Mouse (Mus musculus): ENCODE measurements around the gene Aqp5. TPM values are rescaled to one million over a fixed set of nuclear protein-coding genes. Genes with fewer than 3 reads are reported as not detected.

Gene Aqp5
- polyA plus RNA-seq, 1 experiment from 2014 or later: not detected

- 61% methylated on average over 17 of the region's 17 CpGs for WGBS (ENCODE audit: insufficient replicate concordance)
Measured at GRCm38 (mm10) chr15:99599245-99600070, 8.9 kb downstream of the Aqp5 start.

GRCm38 (mm10) chr15:99600986-99601822, 10.6 kb downstream of the Aqp5 start, which contains the start of gene Aqp6:
TSS of gene Aqp6 (plus strand) at chr15:99601400.
- TF ChIP-seq EP300 (IDR thresholded peaks at IDR 0.05; ENCODE audit: low read depth) (no peak), CTCF (IDR thresholded peaks at IDR 0.05; ENCODE audit: low read depth) (no peak)
- Histone ChIP-seq H3K36me3 (replicated peaks; ENCODE audit: insufficient read depth, low read length) (no peaks in the 10 kb centered on the region), H3K27me3 (ENCODE audit: insufficient read depth, low read length) (peaks cover 29% of the 10 kb centered on the region), H3K4me2 (ENCODE audit: low read depth, low read length) (no peak within 1 kb of the TSS), H3K9ac (replicated peaks) (no peak within 1 kb of the TSS), H3K4me3 (ENCODE audit: low read depth, low read length) (no peak within 1 kb of the TSS), H3K9me3 (ENCODE audit: low read length) (no peaks in the 10 kb centered on the region), H3K4me1 (ENCODE audit: insufficient read depth) (no peaks in the 10 kb centered on the region), H3K27ac (ENCODE audit: low read depth) (no peak within 1 kb of the TSS)
- DNase-seq (no peak), ATAC-seq (no peak)
- 63% methylated on average over 22 of the region's 22 CpGs for WGBS (ENCODE audit: insufficient replicate concordance)

More at GRCm38 (mm10) chr15:99599245-99600070, 8.9 kb downstream of the Aqp5 start:
- Histone ChIP-seq H3K4me2 (ENCODE audit: low read depth, low read length) (no peak overlapping the region), H3K36me3 (replicated peaks; ENCODE audit: insufficient read depth, low read length) (no peaks in the 10 kb centered on the region), H3K27ac (ENCODE audit: low read depth) (no peak overlapping the region), H3K4me3 (ENCODE audit: low read depth, low read length) (no peak overlapping the region), H3K9ac (replicated peaks) (no peak overlapping the region), H3K27me3 (ENCODE audit: insufficient read depth, low read length) (peaks cover 42% of the 10 kb centered on the region), H3K9me3 (ENCODE audit: low read length) (no peaks in the 10 kb centered on the region), H3K4me1 (ENCODE audit: insufficient read depth) (no peaks in the 10 kb centered on the region)
- DNase-seq: no peak
- TF ChIP-seq CTCF (IDR thresholded peaks at IDR 0.05; ENCODE audit: low read depth): no peak
- no peak for TF ChIP-seq EP300 (IDR thresholded peaks at IDR 0.05; ENCODE audit: low read depth)
- no peak for ATAC-seq

GRCm38 (mm10) chr15:99601823-99602120, 11.2 kb downstream of the Aqp5 start:
- H3K4me3 ChIP-seq (ENCODE audit: low read depth, low read length): no peak overlapping the region
- H3K36me3 ChIP-seq (replicated peaks; ENCODE audit: insufficient read depth, low read length): no peaks in the 10 kb centered on the region
- H3K9ac ChIP-seq (replicated peaks): no peak overlapping the region
- no peak for DNase-seq
- 41% methylated on average over 5 of the region's 5 CpGs for WGBS (ENCODE audit: insufficient replicate concordance)
- H3K4me2 ChIP-seq (ENCODE audit: low read depth, low read length): no peak overlapping the region
- no peak overlapping the region for H3K27ac ChIP-seq (ENCODE audit: low read depth)
- no peak for ATAC-seq
- H3K27me3 ChIP-seq (ENCODE audit: insufficient read depth, low read length): peaks cover 31% of the 10 kb centered on the region
- no peaks in the 10 kb centered on the region for H3K4me1 ChIP-seq (ENCODE audit: insufficient read depth)
- H3K9me3 ChIP-seq (ENCODE audit: low read length): no peaks in the 10 kb centered on the region
- TF ChIP-seq EP300 (IDR thresholded peaks at IDR 0.05; ENCODE audit: low read depth) (no peak), CTCF (IDR thresholded peaks at IDR 0.05; ENCODE audit: low read depth) (no peak)

- peaks cover 28% of the 10 kb centered on the region for H3K27me3 ChIP-seq (ENCODE audit: insufficient read depth, low read length)
- TF ChIP-seq CTCF (IDR thresholded peaks at IDR 0.05; ENCODE audit: low read depth) (no peak), EP300 (IDR thresholded peaks at IDR 0.05; ENCODE audit: low read depth) (no peak)
- H3K4me3 ChIP-seq (ENCODE audit: low read depth, low read length): no peak overlapping the region
- WGBS (ENCODE audit: insufficient replicate concordance): 75% methylated on average over 17 of the region's 17 CpGs
- ATAC-seq: no peak
- H3K9ac ChIP-seq (replicated peaks): no peak overlapping the region
- DNase-seq: no peak
- no peaks in the 10 kb centered on the region for H3K9me3 ChIP-seq (ENCODE audit: low read length)
- no peaks in the 10 kb centered on the region for H3K36me3 ChIP-seq (replicated peaks; ENCODE audit: insufficient read depth, low read length)
- H3K4me1 ChIP-seq (ENCODE audit: insufficient read depth): no peaks in the 10 kb centered on the region
- no peak overlapping the region for H3K27ac ChIP-seq (ENCODE audit: low read depth)
- H3K4me2 ChIP-seq (ENCODE audit: low read depth, low read length): no peak overlapping the region
Measured at GRCm38 (mm10) chr15:99602206-99602820, 11.7 kb downstream of the Aqp5 start.

GRCm38 (mm10) chr15:99603216-99603615, 12.6 kb downstream of the Aqp5 start:
- no peak for TF ChIP-seq EP300 (IDR thresholded peaks at IDR 0.05; ENCODE audit: low read depth)
- TF ChIP-seq CTCF (IDR thresholded peaks at IDR 0.05; ENCODE audit: low read depth): no peak
- whole genome bisulfite sequencing (ENCODE audit: insufficient replicate concordance): 75% methylated on average over 7 of the region's 7 CpGs
- no peaks in the 10 kb centered on the region for H3K36me3 ChIP-seq (replicated peaks; ENCODE audit: insufficient read depth, low read length)
- DNase-seq: no peak
- H3K9ac ChIP-seq (replicated peaks): no peak overlapping the region
- H3K4me3 ChIP-seq (ENCODE audit: low read depth, low read length): no peak overlapping the region
- H3K4me1 ChIP-seq (ENCODE audit: insufficient read depth): peaks cover 1% of the 10 kb centered on the region; the same call in 1 of the 2 replicates
- H3K27me3 ChIP-seq (ENCODE audit: insufficient read depth, low read length): peaks cover 22% of the 10 kb centered on the region
- H3K27ac ChIP-seq (ENCODE audit: low read depth): no peak overlapping the region
- H3K4me2 ChIP-seq (ENCODE audit: low read depth, low read length): no peak overlapping the region
- H3K9me3 ChIP-seq (ENCODE audit: low read length): no peaks in the 10 kb centered on the region
- ATAC-seq: no peak

GRCm38 (mm10) chr15:99605595-99605994, 15.0 kb downstream of the Aqp5 start:
- Histone ChIP-seq H3K9me3 (ENCODE audit: low read length) (no peaks in the 10 kb centered on the region), H3K27ac (ENCODE audit: low read depth) (no peak overlapping the region), H3K9ac (replicated peaks) (no peak overlapping the region), H3K36me3 (replicated peaks; ENCODE audit: insufficient read depth, low read length) (no peaks in the 10 kb centered on the region), H3K4me3 (ENCODE audit: low read depth, low read length) (no peak overlapping the region), H3K4me2 (ENCODE audit: low read depth, low read length) (no peak overlapping the region), H3K4me1 (ENCODE audit: insufficient read depth) (peaks cover 10% of the 10 kb centered on the region), H3K27me3 (ENCODE audit: insufficient read depth, low read length) (peaks cover 6% of the 10 kb centered on the region; the same call in 1 of the 2 replicates)
- DNase-seq (no peak), ATAC-seq (no peak)
- 72% methylated on average over 3 of the region's 3 CpGs for WGBS (ENCODE audit: insufficient replicate concordance)
- TF ChIP-seq CTCF (IDR thresholded peaks at IDR 0.05; ENCODE audit: low read depth): no peak
- TF ChIP-seq EP300 (IDR thresholded peaks at IDR 0.05; ENCODE audit: low read depth): no peak
